21 mouse cellular contexts compared by ENCODE assay signal in the genomic region with DNA sequence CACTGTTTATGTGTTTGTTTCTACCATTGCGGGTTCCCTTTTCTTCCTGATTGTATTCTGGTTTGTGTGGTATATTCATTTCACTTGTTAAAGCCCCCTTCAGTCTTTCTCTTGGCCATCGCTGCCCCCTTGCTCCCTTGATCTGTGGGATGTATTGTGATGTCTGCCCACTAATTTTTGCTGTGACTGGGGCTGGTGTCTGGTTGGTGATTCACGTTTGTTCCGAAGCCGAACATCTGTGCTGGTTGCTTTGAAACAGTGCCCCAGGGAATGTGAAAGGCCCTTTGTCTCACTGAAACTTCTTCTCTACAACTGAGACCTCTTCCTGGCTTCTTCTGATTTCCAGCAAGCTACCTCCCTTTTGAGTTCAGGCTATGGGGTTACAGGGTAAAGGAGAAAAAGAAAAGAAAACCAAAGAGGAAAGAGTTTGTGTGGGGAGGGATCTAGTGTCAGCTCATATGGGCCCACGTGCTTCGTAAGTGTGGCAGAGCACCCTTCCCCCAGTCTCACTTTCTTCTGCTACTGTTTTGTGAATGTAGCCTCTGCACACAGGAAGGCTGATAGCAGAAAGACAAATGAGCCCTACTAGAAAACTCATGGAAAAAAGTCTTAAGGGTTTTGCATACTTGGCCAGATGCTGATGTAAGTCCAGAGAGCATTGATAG.
A peak's percentile ranks its signal among the peaks of the same experiment; 100 is the strongest.
DNase-seq lines count a peak whose midpoint lies in the region; ATAC-seq lines count a peak whose summit lies in the region.
"Had no signal": no experiment of that assay in that cellular context is flagged by ENCODE, and none has a peak within 500 bp of the region (broad histone marks: within the 10 kb centered on the region; RNA-seq: fewer than 3 reads in every experiment).

No protein-coding gene starts in this region.

- no peaks in the 10 kb centered on the region for H3K36me3 ChIP-seq in heart, embryonic 13.5 days
- no peaks in the 10 kb centered on the region for H3K36me3 ChIP-seq in midbrain, embryonic 10.5 days
- H3K36me3 ChIP-seq in midbrain, embryonic 14.5 days (ENCODE audit: control insufficient read depth, insufficient read depth, low read length): no peaks in the 10 kb centered on the region
- H3K36me3 ChIP-seq in embryonic facial prominence, embryonic 11.5 days (replicated peaks; ENCODE audit: control insufficient read depth, insufficient read depth, low read depth, low read length): no peaks in the 10 kb centered on the region
- H3K36me3 ChIP-seq in liver, embryonic 11.5 days (ENCODE audit: control insufficient read depth, insufficient read depth, low read length): no peaks in the 10 kb centered on the region
- H3K36me3 ChIP-seq: hindbrain, embryonic 12.5 days; liver, embryonic 12.5 days; lung, embryonic 15.5 days had no signal

- intact Hi-C loops in heart, postnatal 36 days (cut with DNase I): loop anchor here (5.0 kb wide), 1 partner anchor 36 kb away; no protein-coding TSS in a partner anchor

- H3K9me3 ChIP-seq in heart, embryonic 13.5 days: no peaks in the 10 kb centered on the region
- H3K9me3 ChIP-seq in midbrain, embryonic 10.5 days (replicated peaks): no peaks in the 10 kb centered on the region
- no peaks in the 10 kb centered on the region for H3K9me3 ChIP-seq in midbrain, embryonic 14.5 days (ENCODE audit: control insufficient read depth, low read length)
- no peaks in the 10 kb centered on the region for H3K9me3 ChIP-seq in embryonic facial prominence, embryonic 11.5 days (replicated peaks; ENCODE audit: control insufficient read depth, low read length)
- H3K9me3 ChIP-seq in liver, embryonic 11.5 days (ENCODE audit: control insufficient read depth, low read length): no peaks in the 10 kb centered on the region
- H3K9me3 ChIP-seq: hindbrain, embryonic 12.5 days; liver, embryonic 12.5 days; lung, embryonic 15.5 days had no signal

- H3K27ac ChIP-seq in heart, embryonic 13.5 days (replicated peaks): 0 out of 2 replicates have a peak overlapping the region, but pooled peaks have one; percentile 8
- H3K27ac ChIP-seq in midbrain, embryonic 10.5 days (replicated peaks): peak overlapping the region; percentile 2; the same call in 1 of the 2 replicates
- H3K27ac ChIP-seq in midbrain, embryonic 14.5 days (replicated peaks; ENCODE audit: low read depth, low read length): no peak overlapping the region
- no peak overlapping the region for H3K27ac ChIP-seq in embryonic facial prominence, embryonic 11.5 days (replicated peaks; ENCODE audit: low read depth, low read length)
- H3K27ac ChIP-seq in liver, embryonic 11.5 days (ENCODE audit: low read depth, low read length): no peak overlapping the region
- H3K27ac ChIP-seq: heart, adult 2 months; hindbrain, embryonic 12.5 days; kidney, postnatal 0 days; liver, embryonic 12.5 days; lung, embryonic 15.5 days had no signal

- no peak for ATAC-seq in heart, embryonic 13.5 days (ENCODE audit: extremely low read depth, insufficient number of reproducible peaks, low FRiP score, low TSS enrichment)
- ATAC-seq in midbrain, embryonic 14.5 days (ENCODE audit: low FRiP score, low TSS enrichment): no peak
- no peak for ATAC-seq in embryonic facial prominence, embryonic 11.5 days (replicated peaks; ENCODE audit: insufficient number of reproducible peaks, low FRiP score, low TSS enrichment, low read depth)
- ATAC-seq in CD4-positive, CD25-positive, alpha-beta regulatory T cell, adult 4 months: no peak
- ATAC-seq in liver, embryonic 11.5 days (replicated peaks; ENCODE audit: low FRiP score): no peak
- ATAC-seq: forebrain, postnatal 0 days; intestine, postnatal 0 days; liver, embryonic 12.5 days had no signal

- peaks cover 50% of the 10 kb centered on the region for H3K4me1 ChIP-seq in heart, embryonic 13.5 days
- peaks cover 15% of the 10 kb centered on the region for H3K4me1 ChIP-seq in midbrain, embryonic 10.5 days
- peaks cover 12% of the 10 kb centered on the region; the same call in 1 of the 2 replicates for H3K4me1 ChIP-seq in midbrain, embryonic 14.5 days (ENCODE audit: control insufficient read depth, insufficient read depth, low read length)
- H3K4me1 ChIP-seq in embryonic facial prominence, embryonic 11.5 days (ENCODE audit: control insufficient read depth, insufficient read depth, low read length): no peaks in the 10 kb centered on the region
- no peaks in the 10 kb centered on the region for H3K4me1 ChIP-seq in liver, embryonic 11.5 days (replicated peaks; ENCODE audit: control insufficient read depth, insufficient read depth, low read length)
- H3K4me1 ChIP-seq: liver, embryonic 12.5 days; lung, embryonic 15.5 days had no signal

- no peak overlapping the region for H3K4me2 ChIP-seq in heart, embryonic 13.5 days
- H3K4me2 ChIP-seq in midbrain, embryonic 14.5 days (ENCODE audit: low read length): no peak overlapping the region
- H3K4me2 ChIP-seq in embryonic facial prominence, embryonic 11.5 days (ENCODE audit: low read depth, low read length): no peak overlapping the region
- no peak overlapping the region for H3K4me2 ChIP-seq in liver, embryonic 11.5 days
- H3K4me2 ChIP-seq: hindbrain, embryonic 12.5 days; liver, embryonic 12.5 days; lung, embryonic 15.5 days had no signal

- H3K4me3 ChIP-seq in heart, embryonic 13.5 days: no peak overlapping the region
- no peak overlapping the region for H3K4me3 ChIP-seq in midbrain, embryonic 10.5 days
- no peak overlapping the region for H3K4me3 ChIP-seq in midbrain, embryonic 14.5 days (replicated peaks; ENCODE audit: low read depth, low read length)
- H3K4me3 ChIP-seq in embryonic facial prominence, embryonic 11.5 days (ENCODE audit: low read depth, low read length): no peak overlapping the region
- H3K4me3 ChIP-seq in liver, embryonic 11.5 days (ENCODE audit: low read depth, low read length): no peak overlapping the region
- H3K4me3 ChIP-seq: erythroblast, embryonic 14.5 days; heart, adult 2 months; hindbrain, embryonic 12.5 days; liver, embryonic 12.5 days; lung, embryonic 15.5 days had no signal

- no peaks in the 10 kb centered on the region for H3K27me3 ChIP-seq in heart, embryonic 13.5 days (replicated peaks)
- no peaks in the 10 kb centered on the region for H3K27me3 ChIP-seq in midbrain, embryonic 10.5 days (ENCODE audit: low read depth, poor library complexity, severe bottlenecking)
- H3K27me3 ChIP-seq in midbrain, embryonic 14.5 days (ENCODE audit: control insufficient read depth, insufficient read depth, low read length): no peaks in the 10 kb centered on the region
- H3K27me3 ChIP-seq in embryonic facial prominence, embryonic 11.5 days (ENCODE audit: control insufficient read depth, insufficient read depth, low read length): no peaks in the 10 kb centered on the region
- no peaks in the 10 kb centered on the region for H3K27me3 ChIP-seq in liver, embryonic 11.5 days (replicated peaks; ENCODE audit: control insufficient read depth, insufficient read depth, low read length)
- H3K27me3 ChIP-seq: hindbrain, embryonic 12.5 days; liver, embryonic 12.5 days; lung, embryonic 15.5 days had no signal

- no peak for DNase-seq in heart, postnatal 36 days
- DNase-seq in midbrain, embryonic 10.5 days (ENCODE audit: low spot score): no peak
- no peak for DNase-seq in midbrain, embryonic 14.5 days
- DNase-seq in Muller cell, postnatal 12 days (ENCODE audit: inconsistent ontology term): peak; percentile 71
- peak; percentile 24 for DNase-seq in embryonic facial prominence, embryonic 11.5 days (ENCODE audit: low spot score)
- no peak for DNase-seq in liver, embryonic 11.5 days (ENCODE audit: low spot score)
- DNase-seq: adrenal gland, postnatal 25 days; B cell, adult 2 months; cerebellum, adult 2 months; forebrain, postnatal 0 days; heart, adult 2 months; left cerebral cortex, postnatal 4 days; thymus, postnatal 36 days had no signal

- H3K9ac ChIP-seq in heart, embryonic 13.5 days: no peak overlapping the region
- H3K9ac ChIP-seq in midbrain, embryonic 14.5 days (replicated peaks; ENCODE audit: low read length): no peak overlapping the region
- no peak overlapping the region for H3K9ac ChIP-seq in embryonic facial prominence, embryonic 11.5 days (replicated peaks; ENCODE audit: low read length)
- H3K9ac ChIP-seq in liver, embryonic 11.5 days (ENCODE audit: low read depth, low read length): no peak overlapping the region
- H3K9ac ChIP-seq: forebrain, postnatal 0 days; hindbrain, embryonic 12.5 days; liver, embryonic 12.5 days; lung, embryonic 15.5 days had no signal

- 66% methylated on average over 7 of the region's 7 CpGs for WGBS in heart, embryonic 13.5 days
- 68% methylated on average over 7 of the region's 7 CpGs for WGBS in midbrain, embryonic 10.5 days
- WGBS in midbrain, embryonic 14.5 days: 49% methylated on average over 7 of the region's 7 CpGs
- 24% methylated on average over 7 of the region's 7 CpGs for WGBS in embryonic facial prominence, embryonic 11.5 days
- 65% methylated on average over 7 of the region's 7 CpGs for WGBS in liver, embryonic 11.5 days

Comparison
In these comparisons a context has a peak if more than half of its experiments do, and no peak if none do; other contexts are left out.
1. H3K27ac ChIP-seq: peak in heart, embryonic 13.5 days (single experiment) and midbrain, embryonic 10.5 days (single experiment); none in midbrain, embryonic 14.5 days (single experiment), embryonic facial prominence, embryonic 11.5 days (single experiment) and liver, embryonic 11.5 days (single experiment).
2. DNase-seq: peak in Muller cell, postnatal 12 days (single experiment) and embryonic facial prominence, embryonic 11.5 days (single experiment); none in heart, postnatal 36 days (0 of 2), midbrain, embryonic 10.5 days (single experiment), midbrain, embryonic 14.5 days (single experiment) and liver, embryonic 11.5 days (single experiment).